Mouse (Mus musculus): ENCODE data around the gene Ndst2.
A peak's percentile ranks its signal among the peaks of the same experiment; 100 is the strongest.

Ndst2 gene

DNA sequence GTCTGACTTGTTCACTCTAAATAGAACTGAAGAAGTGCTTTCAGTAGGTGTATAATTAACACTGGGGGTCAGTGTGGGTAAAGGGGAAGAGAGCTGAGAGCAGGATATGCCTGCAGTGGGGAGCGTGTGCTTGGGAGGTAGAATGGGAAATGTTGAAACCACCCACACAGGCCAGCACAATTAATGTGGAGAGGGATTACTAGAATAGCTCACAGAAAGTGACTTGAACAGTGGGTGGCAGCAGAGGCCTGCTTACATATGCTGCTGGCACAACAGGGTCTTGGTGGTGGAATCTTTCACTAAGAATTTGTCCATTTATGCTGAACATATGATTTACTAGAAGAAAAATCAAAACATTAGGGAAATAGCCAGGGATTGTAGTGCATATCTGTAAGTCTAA, 37.4 kb downstream of the Ndst2 start:
- DNase-seq: peak; percentile 46

- DNase-seq: peak; percentile 33
These were observed 38.4 kb downstream of the Ndst2 start for GRCm38 (mm10) chr14:20695761-20696520.

GRCm38 (mm10) chr14:20694884-20695760, 39.2 kb downstream of the Ndst2 start, which contains the start of gene Fut11:
Gene Fut11 (plus strand): TSS chr14:20694968.
- peak; percentile 86 for DNase-seq

DNA sequence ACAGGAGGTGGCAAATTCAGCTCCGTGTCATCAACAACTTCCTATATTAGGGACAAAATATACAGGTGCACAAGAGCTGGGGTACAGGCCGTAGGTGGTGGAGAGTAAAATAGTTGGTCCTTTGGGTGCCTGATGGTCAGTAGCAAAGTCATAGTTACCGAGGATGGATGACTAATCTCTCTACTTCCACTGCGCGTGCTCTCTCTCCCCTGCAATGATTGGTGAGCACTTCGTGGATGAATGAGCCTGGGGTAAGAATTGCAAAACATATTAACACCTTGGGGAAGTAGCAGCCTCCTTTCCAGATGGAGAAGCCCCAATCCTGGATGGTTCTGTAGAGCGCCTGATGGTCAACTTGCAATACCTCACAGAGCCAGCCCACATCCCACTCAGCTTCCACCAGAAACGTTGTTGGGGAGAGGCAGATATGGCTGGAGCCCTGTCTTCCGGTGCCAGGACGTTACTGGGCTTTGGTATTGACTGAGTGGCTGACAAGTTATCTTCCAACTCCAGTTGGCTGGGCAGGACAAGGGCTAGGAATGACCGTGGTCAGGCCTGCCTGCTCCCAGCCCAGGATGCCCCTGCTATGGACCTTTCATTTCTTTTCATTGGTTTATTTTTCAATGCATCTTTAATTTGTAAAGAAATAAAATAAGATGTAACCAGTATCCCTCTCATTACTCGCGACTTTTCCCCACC, 40.0 kb downstream of the Ndst2 start:
- DNase-seq: no peak

GRCm38 (mm10) chr14:20693589-20694101, 40.7 kb downstream of the Ndst2 start:
- DNase-seq: no peak

GRCm38 (mm10) chr14:20691772-20692171, 42.6 kb downstream of the Ndst2 start:
- no peak for DNase-seq

DNA sequence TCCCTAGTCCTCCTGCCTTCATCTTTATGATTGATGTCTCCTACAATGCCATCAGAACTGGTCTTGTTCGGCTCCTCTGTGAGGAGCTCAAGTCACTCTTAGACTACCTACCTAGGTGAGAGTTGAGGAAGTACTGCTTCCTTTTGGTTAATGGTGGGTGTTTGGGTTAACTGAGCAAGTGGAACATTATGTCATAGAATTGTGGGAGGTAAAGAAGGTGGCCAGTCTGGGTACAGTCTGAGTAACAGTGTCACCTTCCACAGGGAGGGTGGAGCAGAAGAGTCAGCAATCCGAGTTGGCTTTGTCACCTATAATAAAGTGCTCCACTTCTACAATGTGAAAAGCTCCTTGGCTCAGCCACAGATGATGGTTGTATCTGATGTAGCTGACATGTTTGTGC, 45.4 kb downstream of the Ndst2 start:
- no peak for DNase-seq

DNA sequence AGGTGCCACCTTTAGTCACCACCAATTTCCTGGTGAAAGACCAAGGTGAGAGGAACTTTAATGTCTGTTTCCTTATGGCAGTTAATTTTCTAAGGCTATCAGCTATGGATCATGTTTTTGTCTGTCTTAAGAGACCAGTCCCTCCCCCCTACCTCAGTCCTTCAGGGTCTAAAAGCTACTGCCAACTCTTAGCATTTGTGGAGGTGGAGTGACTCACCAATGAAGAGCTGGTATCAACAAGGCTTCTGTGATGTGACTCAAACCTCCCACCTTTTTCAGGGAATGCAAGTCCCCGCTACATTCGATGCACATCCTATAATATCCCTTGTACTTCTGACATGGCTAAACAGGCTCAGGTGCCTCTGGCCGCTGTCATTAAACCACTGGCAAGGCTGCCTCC, 47.8 kb downstream of the Ndst2 start:
- DNase-seq: no peak

- no peak for DNase-seq
These were observed 51.9 kb downstream of the Ndst2 start for GRCm38 (mm10) chr14:20682498-20682897.

DNA sequence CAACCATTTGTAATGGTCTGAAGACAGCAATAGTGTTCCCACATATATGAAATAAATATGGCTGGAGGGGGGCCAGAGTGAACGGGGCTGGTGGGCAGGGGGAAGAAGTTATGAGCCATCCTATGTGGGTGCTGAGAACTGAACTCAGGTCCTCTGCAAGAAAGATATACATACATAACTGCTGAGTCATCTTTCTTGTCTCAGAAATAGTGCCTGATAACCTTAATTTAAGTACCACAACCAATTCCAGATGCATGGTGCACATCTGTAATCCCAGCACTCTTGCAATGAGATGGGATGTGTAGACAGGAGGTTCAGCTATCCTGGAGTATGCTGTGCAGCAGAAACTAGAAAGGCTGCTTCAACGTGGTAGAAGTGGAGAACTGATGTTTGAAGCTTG, 52.6 kb downstream of the Ndst2 start:
- no peak for DNase-seq

- no peak for DNase-seq
These were observed 56.5 kb downstream of the Ndst2 start for GRCm38 (mm10) chr14:20677906-20678305.

DNA sequence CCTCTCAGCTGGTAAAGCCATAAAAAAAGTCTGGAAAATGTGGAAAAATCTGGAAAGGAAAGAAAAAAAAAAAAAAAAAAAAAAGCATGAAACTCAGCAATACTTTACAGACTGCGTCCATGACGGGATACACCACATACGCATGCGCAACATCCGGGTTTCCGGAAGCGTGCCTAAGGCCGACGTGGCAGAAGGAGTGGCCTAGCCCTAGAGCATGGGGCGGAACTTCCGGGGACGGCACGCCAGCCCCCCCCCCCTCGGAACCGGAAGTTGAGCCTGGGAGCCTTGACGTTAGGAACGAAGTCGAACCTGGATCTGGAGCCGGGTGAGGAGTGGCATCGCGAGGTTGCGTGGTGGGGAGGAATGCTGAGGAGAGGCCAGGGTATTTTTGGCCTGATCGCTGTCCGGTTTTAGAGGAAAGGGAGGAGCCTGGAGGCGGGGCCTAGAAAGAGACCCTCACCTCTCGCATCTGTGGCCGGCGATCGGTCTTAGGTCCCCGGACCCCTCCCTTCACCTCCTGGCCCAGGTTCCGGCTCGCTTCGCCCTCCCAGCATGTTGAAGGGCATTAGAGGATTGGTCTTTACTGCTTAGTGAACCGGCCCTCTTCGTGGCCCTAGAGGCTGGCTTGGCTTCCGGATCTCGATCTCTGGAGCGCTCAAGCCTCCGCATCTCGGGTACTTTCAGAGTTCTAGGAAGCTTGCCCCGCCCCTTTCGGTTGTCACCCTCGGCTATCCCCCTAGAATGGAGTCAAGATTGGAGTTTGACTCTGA, 60.1 kb downstream of the Ndst2 start, which contains the start of gene Sec24c:
TSS of gene Sec24c (plus strand) at position 245 of the 770 bp plus-strand sequence.
- peak; percentile 100 for DNase-seq

- DNase-seq: no peak
These were observed 60.7 kb downstream of the Ndst2 start for GRCm38 (mm10) chr14:20673735-20674063.
